Mouse (Mus musculus) bone marrow, adult 2 months (tissue): ENCODE data around the gene 4833427G06Rik.

Experiments used
- CTCF ChIP-seq: fragments of 200-500 bp; IDR thresholded peaks from 2 replicates; pipeline ENCODE4 v1.5.1; 2011; ENCODE audit warnings: low read length, control low read depth; ENCODE audit not compliant: control insufficient read depth, insufficient read depth
- POLR2A ChIP-seq: fragments of 200-500 bp; IDR thresholded peaks from 2 replicates; pipeline ENCODE4 v1.6.1; 2011; ENCODE audit warnings: low read depth, mild to moderate bottlenecking, control low read depth, low read length, borderline replicate concordance; ENCODE audit not compliant: control insufficient read depth

DNA sequence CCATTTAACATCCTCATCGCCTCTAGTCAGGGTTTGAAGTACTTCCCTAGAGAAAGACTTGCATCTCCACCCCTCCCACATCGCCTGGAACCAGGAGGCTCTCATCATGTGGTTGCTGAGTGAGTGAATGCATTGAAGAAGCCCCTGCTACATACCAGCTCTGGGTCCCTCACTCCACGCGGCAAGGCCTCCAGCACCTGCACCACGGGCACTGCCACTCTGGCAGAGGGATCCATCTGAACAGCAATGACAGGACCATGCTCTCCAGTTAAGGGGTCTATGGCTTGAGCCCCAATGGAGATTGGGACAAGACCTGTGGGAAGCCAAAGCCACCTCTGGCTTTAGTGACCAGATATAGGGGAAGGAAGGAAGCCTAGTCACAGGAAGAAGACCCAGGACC is 45.4 kb upstream of the 4833427G06Rik start:
- no peak for TF ChIP-seq CTCF
- TF ChIP-seq POLR2A = no peak
